28 mouse cellular contexts compared by ENCODE assay signal in genomic region chr13:115465689-115466088, GRCm38 (mm10).
"Had no signal": no experiment of that assay in that cellular context is flagged by ENCODE, and none has a peak within 500 bp of the region (broad histone marks: within the 10 kb centered on the region; RNA-seq: fewer than 3 reads in every experiment).

No protein-coding gene starts in this region.

- H3K36me3 ChIP-seq: embryonic facial prominence, embryonic 12.5 days; embryonic facial prominence, embryonic 13.5 days; embryonic facial prominence, embryonic 15.5 days; forebrain, embryonic 10.5 days; forebrain, embryonic 12.5 days; forebrain, embryonic 15.5 days had no signal

- H3K4me3 ChIP-seq: embryonic facial prominence, embryonic 12.5 days; embryonic facial prominence, embryonic 13.5 days; embryonic facial prominence, embryonic 15.5 days; erythroblast, embryonic 14.5 days; forebrain, embryonic 10.5 days; forebrain, embryonic 12.5 days; forebrain, embryonic 13.5 days; forebrain, embryonic 15.5 days; gastrocnemius, adult 2 months; heart, adult 2 months had no signal

- H3K4me1 ChIP-seq: embryonic facial prominence, embryonic 12.5 days; embryonic facial prominence, embryonic 13.5 days; embryonic facial prominence, embryonic 15.5 days; forebrain, embryonic 10.5 days; forebrain, embryonic 12.5 days; forebrain, embryonic 13.5 days; forebrain, embryonic 15.5 days had no signal

- ATAC-seq: forebrain, embryonic 13.5 days; forebrain, embryonic 14.5 days; forebrain, embryonic 15.5 days; forebrain, embryonic 16.5 days; forebrain, postnatal 0 days had no signal

- DNase-seq: cerebellum, adult 2 months; cerebellum, adult 8-10 months; cerebellum, adult 9-10 months; cerebellum, adult 9-11 months; cerebellum, postnatal 10 days; cerebellum, postnatal 14 days; cerebellum, postnatal 25 days; cerebellum, postnatal 36 days; embryo, embryonic 11 days; forebrain, postnatal 0 days; gastrocnemius, adult 2 months; gastrocnemius, postnatal 10 days; gastrocnemius, postnatal 14 days; gastrocnemius, postnatal 25 days; gastrocnemius, postnatal 36 days; heart, adult 11 months; heart, adult 18-20 months; heart, adult 2 months had no signal

- H3K9me3 ChIP-seq: embryonic facial prominence, embryonic 12.5 days; embryonic facial prominence, embryonic 13.5 days; embryonic facial prominence, embryonic 15.5 days; forebrain, embryonic 10.5 days; forebrain, embryonic 12.5 days; forebrain, embryonic 13.5 days; forebrain, embryonic 15.5 days had no signal

- H3K9ac ChIP-seq: embryonic facial prominence, embryonic 12.5 days; embryonic facial prominence, embryonic 13.5 days; embryonic facial prominence, embryonic 15.5 days; forebrain, embryonic 12.5 days; forebrain, embryonic 13.5 days; forebrain, embryonic 15.5 days; forebrain, postnatal 0 days had no signal

- H3K27me3 ChIP-seq: embryonic facial prominence, embryonic 12.5 days; embryonic facial prominence, embryonic 13.5 days; embryonic facial prominence, embryonic 15.5 days; forebrain, embryonic 12.5 days; forebrain, embryonic 13.5 days; forebrain, embryonic 15.5 days had no signal

- H3K4me2 ChIP-seq: embryonic facial prominence, embryonic 12.5 days; embryonic facial prominence, embryonic 13.5 days; embryonic facial prominence, embryonic 15.5 days; forebrain, embryonic 12.5 days; forebrain, embryonic 13.5 days; forebrain, embryonic 15.5 days had no signal

- H3K27ac ChIP-seq: embryonic facial prominence, embryonic 12.5 days; embryonic facial prominence, embryonic 13.5 days; embryonic facial prominence, embryonic 15.5 days; forebrain, embryonic 10.5 days; forebrain, embryonic 12.5 days; forebrain, embryonic 13.5 days; forebrain, embryonic 15.5 days; gastrocnemius, adult 2 months; heart, adult 2 months had no signal
